Mouse (Mus musculus) midbrain, embryonic 16.5 days (tissue): ENCODE results near the gene Pla2g4a. TPM values are rescaled to one million over a fixed set of nuclear protein-coding genes. Genes with fewer than 3 reads are reported as not detected.

Source experiments
- ATAC-seq: fragments of 200-750 bp; cut with Nextera tagmentation; 2 replicates; pipeline ENCODE4 v1.8.0; 2017; ENCODE audit warnings: moderate TSS enrichment
- H3K27ac ChIP-seq: fragments of 300-500 bp; sonication (generic); 2 replicates; pipeline ENCODE4 v1.5.1; 2014; ENCODE audit warnings: mild to moderate bottlenecking, low read length, mixed read lengths
- H3K27me3 ChIP-seq: fragments of 300-500 bp; sonication (generic); 2 replicates; pipeline ENCODE4 v1.6.1; 2014; ENCODE audit warnings: low read depth, low read length, mixed read lengths; ENCODE audit not compliant: control insufficient read depth, insufficient read depth
- H3K36me3 ChIP-seq: fragments of 300-500 bp; sonication (generic); 2 replicates; pipeline ENCODE4 v1.6.1; 2014; ENCODE audit warnings: mild to moderate bottlenecking, low read length, moderate library complexity, mixed read lengths; ENCODE audit not compliant: control insufficient read depth, insufficient read depth
- H3K4me1 ChIP-seq: fragments of 300-500 bp; sonication (generic); 2 replicates; pipeline ENCODE4 v1.6.1; 2014; ENCODE audit warnings: mild to moderate bottlenecking, low read length, mixed read lengths; ENCODE audit not compliant: control insufficient read depth, insufficient read depth
- H3K4me2 ChIP-seq: fragments of 300-500 bp; sonication (generic); 2 replicates; pipeline ENCODE4 v1.6.1; 2014; ENCODE audit warnings: mild to moderate bottlenecking, low read length, mixed read lengths
- H3K4me3 ChIP-seq: fragments of 300-500 bp; sonication (generic); 2 replicates; pipeline ENCODE4 v1.5.1; 2014; ENCODE audit warnings: low read depth, mild to moderate bottlenecking, low read length, moderate library complexity, mixed read lengths
- H3K9ac ChIP-seq: fragments of 300-500 bp; sonication (generic); 2 replicates; pipeline ENCODE4 v1.6.1; 2014; ENCODE audit warnings: low read depth, low read length, mixed read lengths
- H3K9me3 ChIP-seq: fragments of 300-500 bp; sonication (generic); replicated peaks from 2 replicates; pipeline ENCODE4 v1.6.1; 2014; ENCODE audit warnings: mild to moderate bottlenecking, low read length, mixed read lengths; ENCODE audit not compliant: control insufficient read depth, poor library complexity, severe bottlenecking
- WGBS: fragments of 180-500 bp; shearing (Covaris S2); extraction: QIAGEN DNeasy Blood & Tissue Kit; methylation state at CpG from one replicate; pipeline ENCODE4 v1.1.7; 2014; 5-methylcytosine and 5-hydroxymethylcytosine counted together
- polyA plus RNA-seq: library from polyadenylated mRNA; unstranded; fragments of >200 nt; fragmentation: Nextera tagmentation; extraction: Ambion mirVana; gene quantifications from 2 replicates; pipeline ENCODE4 v1.2.1, GENCODE M21; 2015

Gene Pla2g4a
- polyA plus RNA-seq, 1 experiment from 2014 or later, result 0.57 TPM

DNA sequence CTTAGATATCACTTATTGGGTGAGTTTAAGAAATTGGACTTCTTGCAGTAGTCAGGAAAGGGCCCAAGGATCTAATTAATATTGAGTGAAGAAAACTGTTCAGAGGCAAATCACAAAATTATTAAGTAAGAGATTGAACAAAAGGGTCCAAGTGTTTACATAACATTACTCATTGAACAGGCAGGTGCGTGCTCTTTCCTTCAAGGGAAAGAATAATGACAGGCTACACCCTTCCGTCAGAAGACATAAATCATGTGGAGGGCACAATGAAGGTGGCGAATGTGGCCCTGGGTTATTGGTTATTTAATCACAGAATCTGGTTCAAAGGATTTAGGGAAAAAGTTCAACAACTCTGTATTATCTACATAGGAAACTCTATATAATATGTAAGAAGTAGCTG is 82.9 kb downstream of the Pla2g4a start:
- H3K4me2 ChIP-seq, result no peak overlapping the region
- no peaks in the 10 kb centered on the region for H3K36me3 ChIP-seq
- no peaks in the 10 kb centered on the region for H3K4me1 ChIP-seq
- no peak overlapping the region for H3K4me3 ChIP-seq
- H3K27me3 ChIP-seq, result no peaks in the 10 kb centered on the region
- H3K27ac ChIP-seq, result no peak overlapping the region
- no peaks in the 10 kb centered on the region for H3K9me3 ChIP-seq
- 88% methylated on average over 3 of the region's 3 CpGs for WGBS
- H3K9ac ChIP-seq, result no peak overlapping the region
- no peak for ATAC-seq

DNA sequence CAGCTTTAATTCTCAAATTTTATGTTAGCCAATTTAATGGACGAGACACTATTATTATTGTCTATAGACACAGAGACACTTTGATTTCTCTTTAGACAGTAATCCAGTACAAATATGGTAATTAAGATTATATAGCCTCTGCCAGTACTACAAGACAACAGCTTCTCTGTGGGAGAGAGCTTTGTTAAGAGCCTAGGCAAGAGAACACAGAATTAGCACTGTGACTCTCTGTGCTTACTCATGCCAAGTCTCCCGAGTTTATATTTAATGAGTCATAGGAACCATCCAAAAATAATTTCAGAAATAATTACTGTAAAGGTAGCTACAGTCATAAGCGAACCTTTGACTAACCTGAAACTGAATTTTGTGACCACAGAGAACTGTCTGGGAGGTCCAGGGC is 84.6 kb downstream of the Pla2g4a start:
- no peak overlapping the region for H3K27ac ChIP-seq
- H3K4me3 ChIP-seq, result no peak overlapping the region
- 70% methylated on average over 3 of the region's 3 CpGs for WGBS
- no peak overlapping the region for H3K4me2 ChIP-seq
- no peak overlapping the region for H3K9ac ChIP-seq
- no peaks in the 10 kb centered on the region for H3K4me1 ChIP-seq
- no peaks in the 10 kb centered on the region for H3K9me3 ChIP-seq
- H3K27me3 ChIP-seq, result no peaks in the 10 kb centered on the region
- H3K36me3 ChIP-seq, result no peaks in the 10 kb centered on the region
- no peak for ATAC-seq

DNA sequence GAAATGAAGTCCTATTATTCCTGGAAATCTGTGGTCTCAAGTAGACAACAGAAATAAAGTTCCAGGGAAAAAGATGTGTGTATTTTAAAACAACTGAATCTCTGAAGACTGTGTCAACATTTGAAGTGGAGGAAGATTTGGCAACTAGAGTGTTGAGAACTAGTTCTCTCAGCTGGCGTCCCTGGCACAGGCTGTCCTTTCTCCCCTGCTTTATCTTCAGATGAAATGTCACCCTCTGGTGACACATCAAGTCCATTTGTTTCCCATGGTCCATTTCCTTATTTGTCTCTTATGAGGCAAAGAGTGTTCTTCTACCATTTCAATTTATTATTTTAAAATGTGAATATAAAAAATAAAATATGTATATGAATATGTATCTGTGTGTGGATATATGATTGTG is 89.5 kb downstream of the Pla2g4a start:
- no peak overlapping the region for H3K27ac ChIP-seq
- no peaks in the 10 kb centered on the region for H3K4me1 ChIP-seq
- WGBS, result 90% methylated on average over 1 of the region's 1 CpGs
- no peaks in the 10 kb centered on the region for H3K9me3 ChIP-seq
- H3K4me2 ChIP-seq, result no peak overlapping the region
- ATAC-seq, result no peak
- no peaks in the 10 kb centered on the region for H3K36me3 ChIP-seq
- H3K4me3 ChIP-seq, result no peak overlapping the region
- H3K27me3 ChIP-seq, result no peaks in the 10 kb centered on the region
- H3K9ac ChIP-seq, result no peak overlapping the region

DNA sequence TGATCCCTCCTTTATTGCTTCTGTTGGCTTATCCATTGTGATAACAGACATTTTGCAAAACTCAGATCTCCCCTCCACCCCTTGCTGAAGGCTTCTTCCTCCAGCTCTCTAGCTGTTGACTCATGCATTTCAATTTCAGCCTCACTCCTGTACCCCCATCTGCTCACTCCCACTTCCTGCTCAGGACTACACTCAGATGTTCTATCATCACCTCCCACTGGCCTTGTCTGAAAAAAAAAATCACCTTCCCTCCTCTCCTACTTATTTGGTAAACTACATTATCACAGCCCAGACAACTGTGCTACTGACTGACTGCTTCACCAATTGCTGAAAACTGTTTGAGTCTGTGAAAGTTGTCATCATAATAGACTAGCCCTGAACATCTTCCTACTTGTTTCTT is 93.8 kb downstream of the Pla2g4a start:
- no peak overlapping the region for H3K4me3 ChIP-seq
- H3K27ac ChIP-seq, result no peak overlapping the region
- no peak overlapping the region for H3K9ac ChIP-seq
- no peaks in the 10 kb centered on the region for H3K27me3 ChIP-seq
- no peak for ATAC-seq
- H3K36me3 ChIP-seq, result no peaks in the 10 kb centered on the region
- H3K9me3 ChIP-seq, result no peaks in the 10 kb centered on the region
- H3K4me1 ChIP-seq, result no peaks in the 10 kb centered on the region
- H3K4me2 ChIP-seq, result no peak overlapping the region

DNA sequence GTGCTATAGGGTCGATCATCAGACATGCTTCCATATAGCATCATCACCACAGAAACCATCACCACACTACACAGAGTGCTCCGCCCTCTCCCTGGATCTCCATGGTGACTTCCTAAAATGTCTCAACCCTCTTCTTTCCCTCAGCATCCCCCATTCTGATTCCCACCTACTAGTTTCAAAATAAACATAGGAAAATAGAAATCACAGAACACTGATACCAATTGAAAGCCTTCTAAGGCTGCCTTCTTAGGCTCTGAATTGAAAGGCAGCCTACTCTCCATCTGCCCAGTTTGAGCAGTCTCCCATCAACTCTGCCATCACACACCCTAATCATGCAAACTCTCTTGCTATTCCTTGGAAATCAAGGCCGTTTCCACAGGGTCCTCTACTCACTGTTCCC is 94.9 kb downstream of the Pla2g4a start:
- H3K9me3 ChIP-seq, result no peaks in the 10 kb centered on the region
- 95% methylated on average over 3 of the region's 3 CpGs for WGBS
- no peak for ATAC-seq

DNA sequence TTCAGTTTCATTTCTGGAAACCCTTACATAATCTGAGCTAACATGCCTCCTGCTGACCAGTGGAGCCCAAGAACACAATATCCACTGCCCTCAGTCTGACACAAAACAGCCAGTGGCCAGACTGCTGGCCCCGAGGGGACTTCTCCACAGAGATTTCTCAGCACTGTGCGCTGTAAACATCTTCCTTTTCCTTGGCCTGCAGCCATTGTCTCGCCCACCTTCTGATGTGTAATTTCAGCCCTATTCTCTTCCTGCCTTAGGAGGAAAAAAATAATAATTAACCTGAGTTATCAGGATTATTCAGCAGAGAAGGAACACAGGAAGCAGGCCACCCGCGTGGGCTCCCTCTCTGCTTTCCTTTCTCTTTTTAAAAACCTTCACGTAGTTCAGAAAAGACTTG is 98.3 kb downstream of the Pla2g4a start:
- Histone ChIP-seq H3K27me3 (no peaks in the 10 kb centered on the region), H3K4me1 (no peaks in the 10 kb centered on the region), H3K9me3 (no peaks in the 10 kb centered on the region), H3K4me3 (no peak overlapping the region), H3K4me2 (no peak overlapping the region), H3K9ac (no peak overlapping the region), H3K27ac (no peak overlapping the region), H3K36me3 (no peaks in the 10 kb centered on the region)
- ATAC-seq, result no peak
- WGBS, result 58% methylated on average over 6 of the region's 6 CpGs

More for the DNA sequence above, 94.9 kb downstream of the Pla2g4a start:
- Histone ChIP-seq H3K4me3 (no peak overlapping the region), H3K4me2 (no peak overlapping the region), H3K27me3 (no peaks in the 10 kb centered on the region), H3K27ac (no peak overlapping the region), H3K9ac (no peak overlapping the region), H3K4me1 (no peaks in the 10 kb centered on the region), H3K36me3 (no peaks in the 10 kb centered on the region)

DNA sequence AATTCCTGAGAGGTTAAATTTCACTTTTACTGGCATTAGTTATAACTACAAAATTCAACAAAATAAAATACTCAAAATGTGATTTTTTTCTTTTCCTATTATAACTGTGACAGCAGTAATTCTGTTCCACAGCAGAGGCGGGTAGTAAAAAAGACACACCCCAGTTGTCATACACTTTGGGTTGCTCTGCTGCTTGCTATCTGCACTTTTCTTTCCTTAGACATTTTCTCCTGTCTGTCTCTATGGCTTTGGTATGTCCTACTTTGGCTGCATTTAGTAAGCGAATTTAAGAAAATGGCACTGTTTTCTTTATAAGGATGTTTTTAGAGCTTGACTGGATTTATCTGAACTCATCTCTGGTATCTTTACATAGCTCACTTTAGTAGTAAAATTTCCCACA is 98.9 kb downstream of the Pla2g4a start:
- no peak overlapping the region for H3K27ac ChIP-seq

DNA sequence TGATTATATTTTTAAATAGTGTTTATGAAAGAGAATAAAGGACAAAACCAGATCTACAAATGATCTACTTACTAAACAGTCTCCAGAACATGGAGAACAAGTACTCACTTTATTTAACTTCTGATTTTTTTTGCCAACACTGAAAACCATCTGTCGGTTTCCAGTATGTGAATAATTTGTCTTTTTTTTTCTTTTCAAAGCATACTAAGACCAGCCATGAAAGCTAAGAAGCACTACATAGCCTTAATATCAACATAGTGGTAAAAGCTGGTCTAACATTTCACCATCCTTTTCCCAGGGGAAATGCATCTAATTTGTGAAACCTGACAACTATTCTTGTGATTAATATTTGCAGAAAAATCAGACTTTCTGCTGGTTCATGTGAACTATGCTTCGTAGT is 99.5 kb downstream of the Pla2g4a start:
- Histone ChIP-seq H3K4me2 (no peak overlapping the region), H3K9ac (no peak overlapping the region), H3K9me3 (no peaks in the 10 kb centered on the region), H3K4me3 (no peak overlapping the region), H3K36me3 (no peaks in the 10 kb centered on the region), H3K27ac (no peak overlapping the region), H3K4me1 (no peaks in the 10 kb centered on the region), H3K27me3 (no peaks in the 10 kb centered on the region)
- no peak for ATAC-seq
- WGBS, result 83% methylated on average over 2 of the region's 2 CpGs

More for the DNA sequence above, 98.9 kb downstream of the Pla2g4a start:
- Histone ChIP-seq H3K4me1 (no peaks in the 10 kb centered on the region), H3K4me2 (no peak overlapping the region), H3K27me3 (no peaks in the 10 kb centered on the region), H3K4me3 (no peak overlapping the region), H3K9me3 (no peaks in the 10 kb centered on the region), H3K36me3 (no peaks in the 10 kb centered on the region), H3K9ac (no peak overlapping the region)
- no peak for ATAC-seq
- 85% methylated on average over 2 of the region's 2 CpGs for WGBS

DNA sequence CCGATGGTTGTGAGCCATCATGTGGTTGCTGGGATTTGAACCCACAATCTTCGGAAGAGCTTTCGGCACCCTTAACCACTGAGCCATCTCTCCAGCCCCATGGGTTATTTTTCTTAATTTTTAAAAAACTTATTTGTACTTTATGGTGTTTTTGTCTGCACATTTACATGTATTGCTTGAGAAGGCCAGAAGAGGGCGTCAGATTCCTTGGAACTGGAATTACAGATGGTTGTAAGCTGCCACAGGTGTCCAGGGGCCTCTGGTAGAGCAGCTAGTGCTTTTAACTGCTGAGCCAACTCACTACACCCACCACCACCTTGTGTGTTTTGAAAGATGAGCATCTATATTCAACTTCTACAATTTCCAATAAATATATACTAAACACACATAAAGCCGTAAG is 102.4 kb downstream of the Pla2g4a start:
- ATAC-seq, result no peak

DNA sequence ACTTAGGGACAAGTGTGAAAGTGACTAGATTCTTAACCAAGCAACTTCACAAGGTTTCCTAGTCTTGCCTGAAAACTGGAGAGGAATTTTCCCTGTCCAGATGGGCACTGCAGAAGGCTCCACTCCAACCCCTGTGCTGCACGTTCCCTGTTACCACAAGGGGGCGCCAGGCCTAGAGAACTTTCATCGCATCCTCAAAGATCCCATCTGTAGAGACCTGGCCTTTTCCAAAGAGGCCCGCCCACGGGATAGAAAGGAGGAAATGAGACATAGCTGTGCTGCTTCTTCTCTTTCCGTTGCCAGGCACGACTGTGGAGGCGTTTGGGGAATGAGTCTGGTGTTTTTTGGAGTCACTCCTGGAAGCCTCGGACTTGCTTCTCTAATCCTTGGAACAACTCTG is 104.4 kb downstream of the Pla2g4a start:
- no peak overlapping the region for H3K4me2 ChIP-seq
- H3K27ac ChIP-seq, result no peak overlapping the region
- H3K27me3 ChIP-seq, result no peaks in the 10 kb centered on the region
- H3K36me3 ChIP-seq, result no peaks in the 10 kb centered on the region
- H3K9me3 ChIP-seq, result no peaks in the 10 kb centered on the region
- no peak for ATAC-seq
- no peak overlapping the region for H3K4me3 ChIP-seq
- no peaks in the 10 kb centered on the region for H3K4me1 ChIP-seq
- no peak overlapping the region for H3K9ac ChIP-seq
- WGBS, result 23% methylated on average over 9 of the region's 9 CpGs

More for the DNA sequence above, 102.4 kb downstream of the Pla2g4a start:
- 79% methylated on average over 5 of the region's 5 CpGs for WGBS
- no peak overlapping the region for H3K27ac ChIP-seq
- no peaks in the 10 kb centered on the region for H3K4me1 ChIP-seq
- H3K27me3 ChIP-seq, result no peaks in the 10 kb centered on the region
- no peak overlapping the region for H3K4me2 ChIP-seq
- H3K9me3 ChIP-seq, result no peaks in the 10 kb centered on the region
- no peaks in the 10 kb centered on the region for H3K36me3 ChIP-seq
- H3K9ac ChIP-seq, result no peak overlapping the region
- H3K4me3 ChIP-seq, result no peak overlapping the region
